Mouse (Mus musculus): ENCODE results near the gene Cdk6.

- TF ChIP-seq CTCF (IDR thresholded peaks at IDR 0.05; ENCODE audit: borderline replicate concordance, extremely low read depth, insufficient read depth, insufficient read length) (no peak), POLR2A (IDR thresholded peaks at IDR 0.05; ENCODE audit: borderline replicate concordance, extremely low read depth, insufficient read depth, insufficient read length, poor library complexity, severe bottlenecking) (no peak)
These were observed 131.2 kb downstream of the Cdk6 start for GRCm38 (mm10) chr5:3472311-3473156.
